Mouse (Mus musculus) retina, embryonic 14.5 days (tissue): ENCODE measurements around the gene Aplp2.
"Not testable (repeated sequence)": the region's sequence is repeated elsewhere in the genome, so short reads cannot be mapped to it uniquely, and the experiment has no call there.

Source experiments
- DNase-seq: peaks from one replicate; pipeline ENCODE4 v3.0.0-alpha.2; 2015; ENCODE audit warnings: low spot score

The Aplp2 gene

DNA sequence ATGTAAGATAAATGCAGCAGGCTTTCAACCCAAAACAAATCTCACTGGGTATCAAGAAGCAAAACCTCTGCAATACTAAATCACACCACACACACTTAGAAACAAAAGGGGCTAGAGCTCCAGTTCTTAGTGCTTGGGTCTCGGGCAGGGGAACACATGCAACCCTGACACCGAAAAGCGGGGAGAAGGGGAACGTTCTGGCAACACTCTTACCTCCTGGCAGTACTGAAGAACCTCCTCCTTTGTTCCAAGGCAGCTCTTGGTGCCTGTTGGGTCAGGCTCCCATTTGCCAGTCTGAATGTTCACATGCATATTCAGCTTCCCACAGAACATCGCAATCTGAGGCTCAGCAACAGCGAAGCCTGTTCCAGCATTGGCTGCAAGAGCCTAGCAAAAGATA lies 33.9 kb downstream of the Aplp2 start:
- DNase-seq: no peak

DNA sequence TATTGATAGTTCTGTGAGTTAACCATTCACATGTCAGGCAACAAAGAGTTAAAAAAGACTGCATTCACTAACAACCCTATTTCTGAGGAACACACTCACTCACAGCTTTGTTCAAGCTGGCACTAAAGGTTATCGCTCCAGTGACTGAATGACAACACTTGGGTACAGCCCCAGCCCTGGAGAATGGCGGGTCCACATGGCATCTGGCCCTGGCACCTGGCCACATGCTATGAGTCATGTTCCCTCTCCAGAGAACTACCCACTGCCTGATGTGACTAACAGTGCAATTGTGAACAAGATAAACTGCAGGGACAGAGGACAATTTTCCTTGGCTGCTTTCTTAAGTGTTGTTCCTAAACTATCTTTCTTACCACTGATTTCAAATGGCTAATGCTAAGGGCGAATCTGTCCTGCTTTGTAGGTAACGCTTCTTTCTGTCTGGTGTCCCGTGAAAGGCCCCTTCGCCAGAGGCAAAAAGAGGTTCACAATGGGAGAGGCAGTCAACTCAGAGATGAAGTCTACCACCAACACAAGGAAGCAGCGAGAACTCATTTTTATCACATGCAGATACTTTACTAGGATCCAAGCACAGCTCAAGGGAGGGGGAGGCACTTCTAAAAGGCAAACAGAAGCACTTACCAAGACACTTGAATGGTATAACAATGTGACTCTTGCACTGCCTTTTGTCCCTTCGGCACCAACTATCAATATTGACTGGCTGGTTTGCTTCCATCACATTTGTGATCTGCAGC lies 35.1 kb downstream of the Aplp2 start:
- DNase-seq: no peak

DNA sequence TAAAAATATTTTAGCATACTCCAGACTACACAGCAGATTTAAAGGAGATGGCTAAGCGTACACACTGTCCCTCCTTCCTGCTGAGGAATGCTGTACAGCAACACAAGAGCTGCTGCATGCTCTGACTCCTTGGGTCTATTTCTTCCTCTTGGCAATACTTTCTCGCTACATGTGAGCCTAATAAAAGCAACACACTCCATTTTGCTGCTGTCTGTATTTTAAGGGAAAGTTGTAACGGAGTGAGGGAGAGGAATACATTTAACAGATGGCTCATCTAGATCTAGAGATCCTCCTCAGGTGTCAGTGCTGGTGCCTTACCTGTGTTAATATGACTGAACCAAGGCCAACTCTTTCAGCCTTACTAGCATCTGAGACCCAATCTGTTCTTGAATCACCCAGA lies 35.6 kb downstream of the Aplp2 start:
- no peak for DNase-seq

DNA sequence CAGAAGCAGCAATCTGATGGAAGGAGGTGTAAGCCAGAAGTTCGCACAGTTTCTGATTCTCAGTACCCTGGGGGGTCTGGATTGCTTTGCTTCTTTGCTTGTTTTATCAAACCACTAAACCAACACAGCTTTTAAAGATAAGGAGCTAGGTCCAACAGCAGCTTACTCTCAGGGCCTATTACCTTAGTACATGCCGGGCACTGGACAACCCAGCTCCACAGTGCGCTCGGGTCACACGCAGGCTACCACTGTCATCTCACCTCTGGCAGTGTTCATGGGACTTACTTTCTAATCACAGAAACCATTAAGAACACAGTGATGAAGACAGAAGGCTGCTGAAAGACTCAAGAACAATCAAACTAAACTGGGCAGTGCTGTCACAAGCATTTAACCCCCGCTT lies 36.3 kb downstream of the Aplp2 start:
- DNase-seq: no peak

DNA sequence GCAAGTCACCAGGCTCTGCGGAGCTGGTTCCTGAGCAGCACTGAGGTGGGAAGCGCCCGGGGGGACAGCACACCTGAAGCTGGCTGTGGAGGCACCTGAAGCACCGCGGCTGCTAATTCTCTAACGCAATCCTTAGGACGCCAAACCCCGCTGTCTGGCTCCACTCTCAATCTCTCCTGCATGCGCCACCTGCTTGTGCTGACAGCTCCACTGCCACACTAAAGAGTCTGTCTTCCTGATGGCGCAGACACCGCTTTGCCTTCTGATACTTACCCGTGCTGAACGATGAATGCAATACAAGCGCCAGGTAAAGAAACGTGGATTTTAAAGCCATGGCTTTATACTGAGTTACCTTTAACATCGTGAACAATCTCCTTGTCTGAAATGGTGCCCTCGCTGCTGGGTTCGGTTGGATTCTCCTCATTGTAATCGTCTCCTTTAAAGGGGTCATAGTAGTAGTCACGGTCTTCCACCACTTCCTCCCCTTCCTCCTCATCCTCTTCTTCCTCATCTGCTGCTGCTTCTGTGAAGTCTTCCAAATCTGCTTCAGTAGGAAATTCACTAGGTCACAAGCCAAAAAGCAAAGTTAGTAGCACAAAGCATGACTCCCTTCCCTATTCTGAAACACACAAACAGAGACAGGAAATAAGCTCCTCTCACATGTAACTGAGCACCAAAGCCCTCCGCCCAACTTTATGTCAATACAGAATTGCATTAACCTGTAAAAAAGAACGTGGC lies 43.1 kb downstream of the Aplp2 start:
- DNase-seq: no peak

DNA sequence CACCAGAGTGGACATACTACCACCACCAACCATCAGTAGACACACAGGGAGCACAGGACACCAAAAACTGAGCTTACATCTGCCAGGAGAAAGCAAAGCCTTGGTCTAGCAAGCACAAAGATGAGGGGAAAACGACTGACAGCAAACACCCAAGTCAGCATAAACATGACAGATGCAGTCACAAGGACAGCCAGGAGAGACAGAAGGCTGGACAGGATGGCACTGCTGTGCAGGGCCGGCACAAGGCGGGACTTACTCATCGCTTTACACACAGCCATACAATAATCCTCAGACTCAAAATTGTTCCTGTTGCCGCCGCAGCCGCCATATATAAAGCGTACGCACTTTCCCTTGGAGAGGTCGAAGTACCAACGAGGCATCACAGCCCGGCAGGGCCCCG lies 44.3 kb downstream of the Aplp2 start:
- DNase-seq: no peak

DNA sequence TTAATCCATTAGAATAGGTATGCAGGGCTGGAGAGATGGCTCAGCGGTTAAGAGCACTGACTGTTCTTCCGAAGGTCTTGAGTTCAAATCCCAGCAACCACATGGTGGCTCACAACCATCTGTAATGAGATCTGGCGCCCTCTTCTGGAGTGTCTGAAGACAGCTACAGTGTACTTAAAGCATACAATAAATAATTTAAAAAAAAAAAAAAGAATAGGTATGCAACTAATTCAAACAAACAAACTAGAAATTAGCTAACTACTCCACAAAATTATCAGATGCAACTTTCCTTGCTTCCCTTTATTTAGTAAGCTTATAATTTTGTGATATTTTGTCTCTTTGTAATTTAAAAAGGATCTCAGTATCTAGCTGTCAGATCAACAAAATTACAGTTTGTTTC lies 46.1 kb downstream of the Aplp2 start:
- DNase-seq: not testable (repeated sequence)

DNA sequence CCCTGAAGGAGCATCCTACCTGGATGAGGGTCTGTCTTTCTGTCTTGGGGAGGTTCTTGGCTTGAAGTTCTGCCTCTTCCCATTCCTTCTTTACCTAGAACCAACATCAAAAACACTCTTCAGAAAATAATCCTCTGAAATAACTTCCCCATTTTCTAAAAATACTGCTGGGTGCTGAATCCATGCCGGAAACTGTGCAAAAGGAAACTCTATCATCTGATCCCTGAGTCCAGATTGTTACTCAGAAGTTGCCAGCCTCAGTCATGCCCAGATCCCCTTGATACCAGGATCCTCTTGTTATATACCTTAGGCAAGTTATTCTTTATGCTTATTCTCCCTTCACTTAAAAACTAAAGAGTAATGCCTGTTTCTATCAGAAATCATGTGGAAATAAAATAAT lies 48.3 kb downstream of the Aplp2 start:
- DNase-seq: no peak

DNA sequence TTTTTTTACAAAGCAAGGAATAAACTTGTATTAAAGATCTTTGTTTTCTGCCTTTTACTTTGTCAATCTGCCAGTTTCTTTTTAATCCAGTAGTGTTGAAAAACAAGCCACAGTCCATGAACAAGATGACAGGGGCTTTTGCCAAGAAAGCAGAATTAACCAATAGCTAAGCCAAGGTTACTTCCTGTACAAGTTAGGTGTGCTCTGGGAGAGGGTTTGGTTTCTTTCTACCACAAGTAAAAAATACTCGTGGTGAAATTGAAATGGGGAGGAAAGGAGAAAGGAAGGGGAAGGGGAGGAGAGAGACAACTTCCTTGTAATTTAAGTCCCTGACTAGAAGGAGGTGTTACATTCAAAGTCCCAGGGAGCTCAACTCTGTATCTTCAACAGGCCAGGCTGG lies 48.7 kb downstream of the Aplp2 start:
- DNase-seq: no peak

DNA sequence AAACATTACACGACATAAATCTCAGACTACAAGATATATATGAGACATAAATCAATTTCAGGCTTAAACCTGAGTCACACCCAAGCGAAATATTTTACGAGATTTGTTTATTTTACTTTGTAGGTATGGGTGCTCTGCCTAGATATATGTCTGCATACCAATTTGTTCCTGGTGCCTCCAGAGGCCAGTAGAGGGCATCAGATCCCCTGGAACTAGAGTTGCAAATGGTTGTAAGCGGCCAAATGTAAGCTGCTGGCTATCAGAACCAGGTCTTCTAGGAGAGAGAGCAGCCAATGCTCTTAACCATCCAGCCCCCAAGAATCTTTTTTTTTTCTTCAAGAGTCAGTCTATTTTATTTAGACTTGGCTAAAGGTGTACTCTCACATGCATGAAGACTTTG lies 51.7 kb downstream of the Aplp2 start:
- DNase-seq: peak; percentile 50

DNA sequence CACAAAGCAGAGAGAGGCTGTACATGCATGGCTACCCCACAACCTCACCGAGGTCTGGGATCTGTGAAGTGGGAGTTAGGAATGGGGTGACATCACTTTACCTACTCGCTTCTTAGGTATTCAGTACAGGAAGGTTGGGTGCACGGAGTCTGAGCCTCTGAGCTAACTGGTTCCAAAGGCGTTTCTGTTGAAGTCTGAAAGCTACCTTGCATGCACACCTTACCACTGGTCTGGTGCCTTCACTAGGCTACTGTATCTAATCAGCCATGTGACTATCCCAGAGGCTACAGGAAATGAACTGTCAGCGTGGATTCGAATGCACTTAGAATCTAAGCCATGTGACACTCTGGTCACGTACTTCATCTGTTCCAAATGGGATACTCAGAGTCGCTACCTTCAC lies 55.0 kb downstream of the Aplp2 start:
- no peak for DNase-seq

DNA sequence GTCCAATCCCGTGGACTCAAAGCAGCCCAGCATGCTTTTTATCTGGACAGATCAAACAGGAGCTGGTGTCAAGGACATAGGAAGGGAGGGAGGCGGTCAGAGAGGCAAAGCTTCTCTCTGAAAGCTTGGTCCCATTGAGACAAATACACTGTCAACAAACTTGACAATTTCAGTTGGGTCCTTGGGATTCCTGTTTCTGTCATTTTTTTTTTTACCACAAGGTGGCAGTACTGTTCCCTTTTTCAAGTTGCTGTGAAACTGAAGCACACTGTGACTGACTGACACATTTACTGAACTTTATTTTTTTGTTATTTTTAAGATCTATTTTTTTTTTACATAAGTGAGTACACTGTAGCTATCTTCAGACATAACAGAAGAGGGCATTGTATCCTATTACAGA lies 60.6 kb downstream of the Aplp2 start:
- DNase-seq: peak; percentile 83

DNA sequence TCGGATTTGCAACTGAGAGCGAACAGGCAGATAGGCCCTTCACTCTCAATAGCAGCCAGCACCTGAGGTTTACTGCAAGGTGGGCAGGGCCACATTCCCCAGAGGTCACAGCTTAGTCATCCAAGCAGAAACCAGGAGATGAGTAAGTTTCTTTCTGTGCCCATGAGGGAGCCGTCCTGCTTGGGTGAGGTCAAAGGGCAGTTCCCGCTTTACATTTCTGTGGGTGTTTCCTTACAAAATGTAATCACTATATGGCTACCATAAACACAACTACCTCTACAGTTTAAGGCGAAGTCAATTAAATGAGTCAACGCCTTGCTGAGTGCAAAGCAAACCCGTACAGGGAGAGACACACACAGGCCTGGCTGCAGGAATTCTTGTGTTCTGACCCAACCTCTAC lies 63.5 kb downstream of the Aplp2 start:
- no peak for DNase-seq

DNA sequence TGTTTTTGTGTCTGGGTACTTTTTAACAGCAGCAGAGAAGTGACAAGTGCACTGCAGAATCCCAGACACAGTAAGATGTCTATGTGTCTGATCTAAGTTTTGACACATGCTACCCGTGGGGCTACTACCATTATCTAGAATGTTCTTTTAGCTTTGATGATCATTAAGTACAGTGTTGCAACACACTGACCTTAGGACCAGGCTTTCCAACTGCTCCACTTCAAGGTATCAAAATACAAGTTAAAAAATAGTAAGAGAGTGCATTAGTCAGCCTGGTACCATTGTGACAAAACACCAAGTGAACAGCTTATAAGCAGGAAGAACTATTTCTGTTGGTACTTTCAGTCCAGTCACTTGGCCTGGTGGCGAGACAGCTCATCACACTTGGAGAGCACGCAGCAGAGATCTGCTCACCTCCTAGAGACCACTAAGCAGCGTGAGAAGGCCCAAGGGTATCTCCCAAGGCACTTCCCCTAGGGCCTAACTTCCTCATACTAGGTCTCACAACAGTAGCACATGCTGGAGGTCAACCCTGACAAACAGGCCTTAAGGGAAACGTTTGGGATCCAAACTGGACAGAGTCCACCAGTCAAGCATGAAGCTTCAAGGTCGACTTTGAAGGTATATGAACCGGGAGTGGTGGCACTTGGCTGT lies 66.2 kb downstream of the Aplp2 start:
- DNase-seq: no peak

DNA sequence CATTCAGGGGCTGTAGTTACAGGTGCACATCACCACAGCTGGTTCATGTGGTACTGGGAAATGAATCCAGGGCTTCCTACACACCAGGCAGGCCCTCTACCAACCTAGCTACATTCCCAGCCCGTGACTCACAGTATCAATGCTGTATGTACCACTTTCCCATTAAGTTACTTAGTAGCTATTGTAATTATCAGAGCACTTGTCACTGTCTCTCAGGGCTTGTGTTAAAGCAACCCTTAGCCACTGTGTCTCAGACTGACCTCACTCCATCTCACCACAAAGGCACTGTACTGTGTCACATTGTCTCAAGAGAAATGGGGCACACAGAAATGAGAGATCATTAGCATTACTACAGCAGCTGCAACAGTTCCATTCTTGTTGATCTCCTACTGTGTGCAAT lies 68.7 kb downstream of the Aplp2 start:
- DNase-seq: no peak

DNA sequence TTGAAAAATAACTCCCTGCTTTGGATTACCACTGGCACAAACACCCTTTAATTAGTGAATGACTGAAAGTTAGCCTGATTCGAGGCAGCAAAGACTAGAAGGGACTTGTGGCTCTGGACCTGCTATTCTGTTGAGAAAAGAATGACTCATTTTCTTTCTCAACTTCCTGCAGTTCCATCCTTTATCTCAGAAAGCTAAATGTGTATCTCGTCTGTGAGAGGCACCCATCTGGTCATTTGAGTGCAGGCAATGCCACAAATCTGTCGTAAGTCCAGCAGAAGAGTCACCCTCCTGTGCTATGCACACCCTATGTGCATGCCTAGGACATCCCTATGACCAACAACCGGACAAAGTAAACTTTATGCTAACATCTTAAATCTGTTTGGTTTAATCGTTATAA lies 78.5 kb downstream of the Aplp2 start:
- DNase-seq: no peak

DNA sequence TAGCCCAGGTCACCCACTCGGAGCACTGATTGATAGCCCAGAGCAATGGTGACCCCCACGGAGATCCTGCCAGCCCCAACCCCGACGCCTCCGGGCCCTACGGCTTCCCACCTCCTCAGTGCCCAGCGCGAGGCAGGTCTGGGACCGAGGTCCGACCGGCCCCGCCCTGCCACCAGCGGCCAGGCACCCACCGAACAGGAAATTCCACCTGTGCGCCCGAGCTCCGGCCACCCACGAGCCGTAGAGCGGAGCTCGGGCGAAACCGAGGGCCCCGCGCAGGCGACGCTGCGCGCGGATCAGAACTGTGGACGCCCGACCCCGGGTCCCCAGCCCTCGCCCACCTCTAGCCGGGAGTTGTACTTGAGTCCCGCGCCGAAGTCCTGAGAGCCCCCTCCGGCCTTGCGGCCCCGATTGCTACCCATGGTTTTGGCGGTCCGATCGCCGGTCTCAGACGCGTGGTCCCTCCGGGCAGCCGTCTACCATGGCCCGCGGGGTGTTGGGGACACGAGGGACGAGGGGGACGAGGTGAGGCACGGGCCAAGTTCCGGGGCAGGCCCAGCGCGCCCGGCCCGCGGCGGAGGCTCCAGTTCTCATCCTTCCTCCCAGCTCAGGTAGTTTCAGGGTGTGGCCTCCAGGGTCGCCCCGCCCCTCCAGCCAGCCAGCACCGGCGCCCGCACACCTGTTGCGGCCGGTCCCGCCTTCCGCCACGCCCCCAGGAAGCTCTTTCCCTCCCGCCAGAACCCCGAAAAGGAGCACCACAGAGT lies 80.2 kb downstream of the Aplp2 start, which contains the start of gene St14:
St14 (minus strand) TSS at position 649 of the 764 bp plus-strand sequence.
- peak; percentile 26 for DNase-seq

DNA sequence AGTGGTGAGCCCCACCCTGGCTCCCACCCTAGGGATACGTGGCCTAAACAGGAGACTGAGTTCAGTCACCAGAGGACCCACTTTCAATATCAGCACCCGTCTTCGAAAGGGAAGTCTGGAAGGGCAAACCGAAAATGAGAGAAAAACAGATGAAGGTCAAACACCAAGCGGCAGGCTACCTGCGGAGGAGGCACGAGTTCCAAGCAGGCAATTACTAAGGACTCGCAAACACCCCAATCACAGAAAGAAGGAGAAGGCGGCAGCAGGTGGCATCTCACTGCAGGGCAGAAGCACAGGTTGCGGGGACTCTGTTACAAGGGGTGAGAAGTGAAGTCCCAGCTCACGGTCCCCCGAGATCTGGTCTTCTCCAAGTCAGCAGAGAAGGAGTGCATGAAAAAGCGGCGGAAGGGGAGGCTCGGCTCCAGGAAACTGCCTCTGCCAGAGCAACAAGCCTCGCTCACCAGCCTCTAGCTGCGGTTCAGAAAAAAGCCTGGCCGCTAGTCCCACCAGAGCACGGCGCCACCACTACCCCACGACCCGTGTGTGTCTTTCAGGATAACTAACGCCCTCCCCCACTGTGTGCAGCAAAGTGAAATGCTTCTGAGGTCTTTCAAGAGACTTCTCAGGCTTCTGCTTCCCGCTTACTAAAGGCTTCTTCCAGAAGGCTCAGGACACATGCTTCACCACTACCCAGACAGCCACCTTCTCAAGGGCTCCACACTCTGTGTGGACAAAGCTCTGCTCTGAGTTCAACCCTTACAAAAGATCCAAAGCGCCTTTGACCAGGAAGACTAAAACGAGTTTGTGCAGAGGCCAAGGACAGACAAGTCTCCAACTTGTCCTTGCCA lies 81.0 kb downstream of the Aplp2 start:
- peak; percentile 47 for DNase-seq

DNA sequence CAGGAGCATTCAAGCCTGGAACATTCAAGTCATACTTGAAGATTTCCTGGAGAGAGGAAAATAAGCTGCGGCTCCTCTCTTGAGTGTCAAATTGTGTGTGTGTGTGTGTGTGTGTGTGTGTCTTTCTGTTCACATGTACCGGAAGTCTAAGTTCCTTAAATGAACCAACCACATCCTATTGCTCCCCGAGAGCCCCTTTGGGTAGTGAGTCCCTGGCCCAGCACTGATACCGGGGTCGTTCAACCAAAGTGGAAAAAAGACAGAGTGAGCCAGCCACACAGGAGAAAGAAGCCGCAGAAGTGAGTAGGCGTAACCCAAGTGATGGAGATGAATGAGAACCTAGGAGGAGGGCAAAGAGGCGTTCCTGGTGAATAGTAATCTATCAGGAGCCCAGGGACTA lies 81.7 kb downstream of the Aplp2 start:
- DNase-seq: no peak

DNA sequence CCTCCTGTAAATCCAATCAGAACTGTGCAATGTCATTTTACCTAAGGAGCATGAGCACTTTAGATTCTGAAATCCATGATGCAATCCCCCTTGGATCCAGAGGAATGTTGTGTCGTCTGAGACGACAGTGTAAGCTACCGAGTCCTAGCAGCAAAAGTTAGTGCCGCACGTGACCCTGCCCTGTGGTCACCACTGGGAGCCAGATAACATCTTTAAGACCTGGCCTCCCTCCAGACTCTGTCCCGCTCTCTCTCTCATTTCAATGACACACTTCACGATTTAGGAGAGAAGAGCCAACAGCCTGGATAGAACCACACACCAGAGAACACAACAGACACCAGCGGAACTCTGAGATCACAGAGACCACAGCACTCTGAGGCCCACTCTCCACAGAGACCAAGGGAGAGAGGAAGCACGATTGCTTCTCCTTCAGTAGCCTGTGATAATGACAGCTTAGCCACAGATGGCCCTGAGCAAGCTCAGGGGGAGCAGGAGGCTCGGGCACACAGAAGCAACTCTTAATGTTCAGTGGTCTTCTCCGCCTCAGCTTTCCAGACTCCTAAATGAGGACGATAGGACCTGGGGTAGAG lies 83.6 kb downstream of the Aplp2 start:
- DNase-seq: no peak

DNA sequence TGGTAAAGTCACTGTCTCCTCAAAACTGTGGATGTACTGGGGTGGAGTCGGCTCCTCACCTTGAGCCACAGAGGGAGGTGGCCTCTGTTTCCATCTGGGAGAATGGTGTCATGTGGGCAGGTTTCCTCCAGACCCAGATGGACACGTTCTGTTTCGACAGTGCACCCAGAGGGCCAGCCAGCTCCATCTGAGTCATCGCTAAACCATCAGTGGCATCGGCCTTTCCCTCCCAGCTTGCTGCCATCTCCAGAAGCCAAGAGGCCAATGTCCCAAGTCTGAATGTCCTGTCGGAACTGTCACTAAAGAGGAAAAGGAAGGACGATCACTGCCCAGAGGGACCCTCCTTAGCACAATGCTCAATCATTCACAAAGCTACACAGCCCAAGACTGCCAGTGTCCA lies 85.5 kb downstream of the Aplp2 start:
- no peak for DNase-seq
